In the genomic region with DNA sequence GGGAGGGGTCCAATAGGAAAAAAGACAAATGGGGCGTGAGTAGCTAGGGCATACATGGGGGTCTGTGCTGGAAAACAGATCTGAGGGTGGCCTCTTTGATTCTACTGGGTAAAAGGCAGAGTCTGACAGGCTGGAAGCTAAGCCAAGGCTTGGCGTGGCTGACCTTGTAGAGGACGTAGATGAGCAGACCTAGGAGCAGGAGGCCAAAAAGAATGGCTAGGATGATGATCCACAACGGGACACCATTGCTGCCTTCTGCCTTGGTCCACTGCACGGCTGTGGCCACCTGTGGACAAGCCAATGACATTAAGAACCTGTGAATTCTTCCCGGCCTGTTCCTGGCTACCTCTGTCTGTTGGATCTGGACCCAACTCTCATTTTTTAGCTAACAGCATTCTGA, we compare ENCODE assay signal across 34 mouse cellular contexts. TPM values are rescaled to one million over a fixed set of nuclear protein-coding genes. Genes with fewer than 3 reads are reported as not detected.
"Had no signal": no experiment of that assay in that cellular context is flagged by ENCODE, and none has a peak within 500 bp of the region (broad histone marks: within the 10 kb centered on the region; RNA-seq: fewer than 3 reads in every experiment).

No protein-coding gene starts in this region.

- DNase-seq: cerebellum, adult 2 months; cerebellum, adult 8-10 months; cerebellum, adult 9-10 months; cerebellum, adult 9-11 months; cerebellum, postnatal 10 days; cerebellum, postnatal 14 days; cerebellum, postnatal 25 days; cerebellum, postnatal 36 days; embryo, embryonic 11 days; forebrain, postnatal 0 days; gastrocnemius, adult 2 months; gastrocnemius, postnatal 10 days; gastrocnemius, postnatal 14 days; gastrocnemius, postnatal 25 days; gastrocnemius, postnatal 36 days; heart, adult 2 months had no signal

- H3K4me1 ChIP-seq: forebrain, embryonic 15.5 days had no signal

- H3K36me3 ChIP-seq: forebrain, embryonic 15.5 days had no signal

- H3K9ac ChIP-seq: embryonic facial prominence, embryonic 12.5 days; embryonic facial prominence, embryonic 13.5 days; embryonic facial prominence, embryonic 15.5 days; forebrain, embryonic 12.5 days; forebrain, embryonic 13.5 days; forebrain, embryonic 15.5 days; forebrain, postnatal 0 days had no signal

- H3K27ac ChIP-seq: embryonic facial prominence, embryonic 10.5 days; embryonic facial prominence, embryonic 12.5 days; embryonic facial prominence, embryonic 13.5 days; embryonic facial prominence, embryonic 15.5 days; forebrain, embryonic 10.5 days; forebrain, embryonic 12.5 days; forebrain, embryonic 13.5 days; forebrain, embryonic 15.5 days; gastrocnemius, adult 2 months; heart, adult 2 months had no signal

- H3K27me3 ChIP-seq: embryonic facial prominence, embryonic 15.5 days had no signal

- H3K4me2 ChIP-seq: embryonic facial prominence, embryonic 12.5 days; embryonic facial prominence, embryonic 13.5 days; embryonic facial prominence, embryonic 15.5 days; forebrain, embryonic 12.5 days; forebrain, embryonic 13.5 days; forebrain, embryonic 15.5 days had no signal

- H3K4me3 ChIP-seq: embryonic facial prominence, embryonic 10.5 days; embryonic facial prominence, embryonic 12.5 days; embryonic facial prominence, embryonic 13.5 days; embryonic facial prominence, embryonic 15.5 days; erythroblast, embryonic 14.5 days; forebrain, embryonic 10.5 days; forebrain, embryonic 12.5 days; forebrain, embryonic 13.5 days; forebrain, embryonic 15.5 days; gastrocnemius, adult 2 months; heart, adult 2 months had no signal

- ATAC-seq: forebrain, embryonic 13.5 days; forebrain, embryonic 14.5 days; forebrain, embryonic 15.5 days; forebrain, embryonic 16.5 days; forebrain, postnatal 0 days had no signal

- H3K9me3 ChIP-seq: embryonic facial prominence, embryonic 10.5 days; embryonic facial prominence, embryonic 12.5 days; embryonic facial prominence, embryonic 13.5 days; embryonic facial prominence, embryonic 15.5 days; forebrain, embryonic 10.5 days; forebrain, embryonic 12.5 days; forebrain, embryonic 13.5 days; forebrain, embryonic 15.5 days had no signal

RNA-seq across cellular contexts. Expression of gene Gpr84, which starts 35.4 kb away (rescaled TPM):
- total RNA-seq: common myeloid progenitor, adult 5-6 weeks; gastrocnemius, adult 18-20 months; gastrocnemius, adult 2 months; gastrocnemius, adult 8-10 months; gastrocnemius, postnatal 14 days; gastrocnemius, postnatal 25 days; gastrocnemius, postnatal 36 days; heart, adult 18-20 months; heart, adult 2 months; heart, adult 8-10 months had no signal
- polyA plus RNA-seq: embryonic facial prominence, embryonic 11.5 days; erythroblast, embryonic 14.5 days; forebrain, embryonic 11.5 days had no signal
